Mouse (Mus musculus) limb, embryonic 12.5 days (tissue): ENCODE results near the gene Tbrg1. TPM values are rescaled to one million over a fixed set of nuclear protein-coding genes. Genes with fewer than 3 reads are reported as not detected.
A peak's percentile ranks its signal among the peaks of the same experiment; 100 is the strongest.

Experiments used
- ATAC-seq: fragments of 200-750 bp; cut with Nextera tagmentation; 2 replicates; pipeline ENCODE4 v1.8.0; 2017; ENCODE audit warnings: low read depth, moderate TSS enrichment; ENCODE audit not compliant: insufficient number of reproducible peaks, insufficient read depth, low FRiP score, low TSS enrichment
- H3K27ac ChIP-seq: fragments of 300-500 bp; sonication (generic); 2 replicates; pipeline ENCODE4 v1.5.1; 2016; ENCODE audit warnings: mild to moderate bottlenecking, moderate library complexity
- H3K27me3 ChIP-seq: fragments of 300-500 bp; sonication (generic); 2 replicates; pipeline ENCODE4 v1.6.1; 2016; ENCODE audit warnings: mild to moderate bottlenecking, moderate library complexity
- H3K36me3 ChIP-seq: fragments of 300-500 bp; sonication (generic); 2 replicates; pipeline ENCODE4 v1.6.1; 2016; ENCODE audit warnings: mild to moderate bottlenecking, moderate library complexity
- H3K4me1 ChIP-seq: fragments of 300-500 bp; sonication (generic); replicated peaks from 2 replicates; pipeline ENCODE4 v1.6.1; 2016
- H3K4me2 ChIP-seq: fragments of 300-500 bp; sonication (generic); 2 replicates; pipeline ENCODE4 v1.6.1; 2016; ENCODE audit warnings: mild to moderate bottlenecking, moderate library complexity
- H3K4me3 ChIP-seq: fragments of 300-500 bp; sonication (generic); replicated peaks from 2 replicates; pipeline ENCODE4 v1.5.1; 2016; ENCODE audit warnings: mild to moderate bottlenecking
- H3K9ac ChIP-seq: fragments of 300-500 bp; sonication (generic); replicated peaks from 2 replicates; pipeline ENCODE4 v1.6.1; 2016; ENCODE audit warnings: mild to moderate bottlenecking, moderate library complexity
- H3K9me3 ChIP-seq: fragments of 300-500 bp; sonication (generic); 2 replicates; pipeline ENCODE4 v1.6.1; 2016; ENCODE audit warnings: mild to moderate bottlenecking, moderate library complexity
- WGBS: fragments of 180-500 bp; shearing (Covaris S2); methylation state at CpG from one replicate; pipeline ENCODE4 v1.1.7; 2016; 5-methylcytosine and 5-hydroxymethylcytosine counted together
- polyA plus RNA-seq: library from polyadenylated mRNA; unstranded; fragments of >200 nt; fragmentation: Nextera tagmentation; extraction: Ambion mirVana; gene quantifications from 2 replicates; pipeline ENCODE4 v1.2.1, GENCODE M21; 2016

Tbrg1 gene
- polyA plus RNA-seq: 138 and 145 TPM in 2 replicates

DNA sequence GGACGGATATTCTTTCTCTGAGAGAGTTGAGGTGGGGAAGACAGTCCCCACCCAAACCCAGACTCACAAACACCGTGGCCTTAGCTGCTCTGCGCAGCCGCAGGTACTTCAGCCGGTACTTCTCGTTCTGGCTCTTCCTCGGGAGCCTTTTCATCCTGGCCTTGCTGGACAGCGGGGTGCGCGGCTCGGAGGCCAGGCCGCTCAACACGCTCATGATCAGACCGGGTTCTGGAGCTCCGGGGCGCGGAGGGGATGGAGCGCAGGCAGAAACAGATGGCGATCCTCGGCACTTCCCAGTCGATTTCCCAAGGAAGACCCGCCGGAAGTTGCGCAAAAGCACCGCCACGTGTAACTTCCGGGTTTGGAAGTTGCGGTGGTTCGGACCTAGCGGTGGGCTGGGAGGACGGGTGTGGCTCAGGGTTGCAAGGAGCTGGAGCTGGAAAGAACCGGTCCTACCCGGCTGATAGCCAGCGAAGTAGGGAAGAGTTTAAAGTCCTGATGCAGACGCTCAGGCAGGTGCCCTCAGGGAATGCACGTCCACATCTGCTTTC lies at the start of gene Tbrg1:
TSS of gene Tbrg1 (minus strand) at position 382 of the 551 bp plus-strand sequence.
- Histone ChIP-seq H3K4me2 (peak within 1 kb of the TSS; percentile 68), H3K9me3 (no peaks in the 10 kb centered on the region), H3K27ac (peak within 1 kb of the TSS; percentile 92), H3K4me1 (peaks cover 10% of the 10 kb centered on the region; the same call in 1 of the 2 replicates), H3K36me3 (peaks cover 27% of the 10 kb centered on the region), H3K4me3 (peak within 1 kb of the TSS; percentile 72), H3K27me3 (no peaks in the 10 kb centered on the region), H3K9ac (peak within 1 kb of the TSS; percentile 73)
- ATAC-seq: peak; percentile 91
- WGBS: under 1% methylated on average over 36 of the region's 36 CpGs

- Histone ChIP-seq H3K27ac (no peak overlapping the region), H3K9ac (no peak overlapping the region), H3K36me3 (no peaks in the 10 kb centered on the region), H3K27me3 (no peaks in the 10 kb centered on the region), H3K4me2 (no peak overlapping the region), H3K4me1 (no peaks in the 10 kb centered on the region), H3K4me3 (no peak overlapping the region), H3K9me3 (no peaks in the 10 kb centered on the region)
- no peak for ATAC-seq
- WGBS: 62% methylated on average over 5 of the region's 5 CpGs
Observed at GRCm38 (mm10) chr9:37689970-37690686, 33.0 kb upstream of the Tbrg1 start.

DNA sequence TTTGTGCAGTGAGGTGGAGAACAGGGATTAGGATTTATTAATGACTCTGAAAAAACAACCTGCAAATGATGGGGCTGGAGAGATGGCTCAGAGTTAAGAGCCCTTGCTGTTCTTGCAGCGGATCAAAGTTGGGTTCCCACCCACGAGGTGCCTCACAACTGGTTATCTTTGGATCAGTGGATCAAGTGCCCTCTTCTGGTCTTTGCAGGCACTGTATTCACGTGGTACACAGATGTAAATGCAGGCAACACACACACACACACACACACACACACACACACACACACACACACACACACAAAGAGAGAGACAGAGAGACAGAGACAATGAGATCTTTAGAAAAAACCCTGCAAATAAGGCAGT lies 30.8 kb upstream of the Tbrg1 start:
- 45% methylated on average over 3 of the region's 3 CpGs for WGBS
- Histone ChIP-seq H3K27ac (no peak overlapping the region), H3K27me3 (no peaks in the 10 kb centered on the region), H3K4me3 (no peak overlapping the region), H3K9ac (no peak overlapping the region), H3K4me2 (no peak overlapping the region), H3K9me3 (no peaks in the 10 kb centered on the region), H3K4me1 (no peaks in the 10 kb centered on the region), H3K36me3 (no peaks in the 10 kb centered on the region)
- no peak for ATAC-seq

DNA sequence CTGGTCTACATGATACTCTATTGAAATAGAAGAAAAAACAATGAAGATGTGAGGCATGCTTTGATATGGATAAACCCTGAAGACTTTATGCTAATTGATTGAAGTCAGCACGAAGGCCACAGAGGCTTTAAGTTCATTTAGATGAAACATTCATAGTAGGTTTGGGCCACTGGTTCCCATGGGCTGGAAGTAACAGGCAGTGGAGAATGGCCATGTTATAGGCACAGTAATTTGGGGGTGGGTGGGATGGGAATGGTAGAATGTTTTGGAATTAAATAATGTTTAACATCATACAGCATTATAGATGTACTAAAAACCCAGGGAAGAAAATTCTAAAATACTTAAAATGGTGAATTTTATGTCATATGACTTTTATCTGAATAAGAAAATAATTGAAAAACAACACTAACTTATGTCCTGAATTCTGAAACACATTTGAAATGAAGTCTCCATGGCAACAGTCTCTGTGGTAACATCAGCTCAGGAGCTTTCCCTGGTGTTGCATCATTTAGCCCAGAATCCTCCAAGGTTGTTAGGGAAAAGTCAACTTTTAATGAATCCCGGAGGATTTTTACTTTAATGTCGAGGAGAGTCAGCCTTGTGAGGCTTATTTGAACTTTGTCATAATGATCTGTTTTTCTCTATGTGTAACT lies 30.3 kb upstream of the Tbrg1 start:
- Histone ChIP-seq H3K4me1 (no peaks in the 10 kb centered on the region), H3K9ac (no peak overlapping the region), H3K27me3 (no peaks in the 10 kb centered on the region), H3K9me3 (no peaks in the 10 kb centered on the region), H3K27ac (no peak overlapping the region), H3K36me3 (no peaks in the 10 kb centered on the region), H3K4me3 (no peak overlapping the region), H3K4me2 (no peak overlapping the region)
- ATAC-seq: no peak
- 77% methylated on average over 3 of the region's 3 CpGs for WGBS

- H3K27ac ChIP-seq: no peak overlapping the region
- no peaks in the 10 kb centered on the region for H3K4me1 ChIP-seq
- H3K9ac ChIP-seq: no peak overlapping the region
- no peaks in the 10 kb centered on the region for H3K27me3 ChIP-seq
- no peak overlapping the region for H3K4me3 ChIP-seq
- H3K9me3 ChIP-seq: no peaks in the 10 kb centered on the region
- no peak for ATAC-seq
- no peaks in the 10 kb centered on the region for H3K36me3 ChIP-seq
- H3K4me2 ChIP-seq: no peak overlapping the region
- 96% methylated on average over 1 of the region's 1 CpGs for WGBS
Observed at GRCm38 (mm10) chr9:37681123-37681522, 24.0 kb upstream of the Tbrg1 start.

- ATAC-seq: no peak
- WGBS: 89% methylated on average over 4 of the region's 4 CpGs
Observed at GRCm38 (mm10) chr9:37675287-37675686, 18.2 kb upstream of the Tbrg1 start.

DNA sequence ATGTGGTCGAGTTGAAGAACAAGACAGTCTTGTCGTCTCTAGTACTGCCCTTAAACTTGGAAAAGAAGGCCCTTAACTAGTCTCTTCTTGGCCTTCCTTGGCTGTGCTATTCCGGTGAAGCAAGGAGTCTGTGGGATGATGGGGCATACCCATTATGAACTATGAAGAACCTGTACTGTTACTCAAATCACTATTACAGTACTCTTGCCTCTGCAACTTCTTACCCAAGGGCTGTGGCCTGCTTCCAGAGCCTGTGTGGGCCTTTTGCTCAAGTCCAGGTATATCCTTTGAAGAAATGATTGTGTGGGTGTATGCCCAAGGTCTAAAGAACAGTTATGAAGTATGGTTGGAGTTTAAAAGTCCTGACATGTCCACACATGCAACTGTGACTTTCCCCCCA lies 13.1 kb upstream of the Tbrg1 start:
- Histone ChIP-seq H3K4me1 (no peaks in the 10 kb centered on the region), H3K4me3 (no peak overlapping the region), H3K9me3 (no peaks in the 10 kb centered on the region), H3K27me3 (no peaks in the 10 kb centered on the region), H3K27ac (no peak overlapping the region), H3K4me2 (no peak overlapping the region), H3K9ac (no peak overlapping the region), H3K36me3 (no peaks in the 10 kb centered on the region)
- no peak for ATAC-seq
- 91% methylated on average over 3 of the region's 3 CpGs for WGBS

More at GRCm38 (mm10) chr9:37675287-37675686, 18.2 kb upstream of the Tbrg1 start:
- Histone ChIP-seq H3K36me3 (no peaks in the 10 kb centered on the region), H3K27me3 (no peaks in the 10 kb centered on the region), H3K9ac (no peak overlapping the region), H3K27ac (no peak overlapping the region), H3K4me3 (no peak overlapping the region), H3K9me3 (no peaks in the 10 kb centered on the region), H3K4me2 (no peak overlapping the region), H3K4me1 (no peaks in the 10 kb centered on the region)

- Histone ChIP-seq H3K9me3 (no peaks in the 10 kb centered on the region), H3K4me2 (no peak overlapping the region), H3K4me3 (no peak overlapping the region), H3K9ac (no peak overlapping the region), H3K4me1 (no peaks in the 10 kb centered on the region), H3K27me3 (no peaks in the 10 kb centered on the region), H3K27ac (no peak overlapping the region), H3K36me3 (no peaks in the 10 kb centered on the region)
- no peak for ATAC-seq
- WGBS: 73% methylated on average over 4 of the region's 4 CpGs
Observed at GRCm38 (mm10) chr9:37669678-37670077, 12.6 kb upstream of the Tbrg1 start.

DNA sequence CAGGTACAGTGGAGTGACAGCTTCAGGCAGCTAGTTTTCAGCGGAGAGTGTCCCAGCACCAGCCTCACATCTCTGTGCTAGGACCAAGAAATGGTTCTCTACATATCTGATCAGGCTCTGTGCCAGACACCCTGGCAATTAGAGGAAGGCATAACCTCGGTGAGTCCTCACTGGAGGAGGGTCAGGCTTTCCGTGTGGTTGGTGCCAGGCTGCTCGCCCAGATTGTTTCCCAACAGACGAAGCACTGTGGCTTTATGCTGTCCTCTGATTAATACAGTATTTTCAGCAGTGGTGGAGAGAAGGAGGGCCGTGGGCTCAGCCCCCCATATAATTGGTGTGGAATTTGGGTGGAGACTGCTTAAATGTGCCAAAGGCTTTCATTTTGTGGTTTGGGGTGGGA lies 12.0 kb upstream of the Tbrg1 start, which contains the start of gene Panx3:
TSS of gene Panx3 (minus strand) at position 121 of the 400 bp plus-strand sequence.
- 68% methylated on average over 6 of the region's 6 CpGs for WGBS
- H3K4me2 ChIP-seq: no peak within 1 kb of the TSS
- ATAC-seq: no peak
- H3K4me1 ChIP-seq: no peaks in the 10 kb centered on the region
- no peaks in the 10 kb centered on the region for H3K9me3 ChIP-seq
- H3K36me3 ChIP-seq: no peaks in the 10 kb centered on the region
- H3K9ac ChIP-seq: no peak within 1 kb of the TSS
- H3K27ac ChIP-seq: no peak within 1 kb of the TSS
- no peaks in the 10 kb centered on the region for H3K27me3 ChIP-seq
- H3K4me3 ChIP-seq: no peak within 1 kb of the TSS

DNA sequence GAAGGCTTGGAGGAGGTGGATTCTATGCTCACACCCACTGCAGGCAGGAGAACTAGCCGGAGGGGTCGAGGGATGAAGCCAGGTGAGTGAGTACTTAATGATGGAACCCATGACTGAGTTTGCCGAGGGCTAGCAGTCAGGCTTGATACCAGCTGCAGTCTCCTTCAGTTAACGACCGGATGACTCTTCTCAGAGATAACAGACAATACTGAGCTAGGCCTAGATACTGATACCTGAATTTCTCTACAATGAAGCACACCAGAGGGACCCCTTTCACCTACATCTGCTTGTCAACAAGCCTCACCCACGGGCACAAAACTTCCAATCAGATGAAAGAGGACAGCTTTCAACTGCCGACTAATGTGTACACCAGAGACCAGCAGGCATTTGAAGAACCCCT lies 8.9 kb upstream of the Tbrg1 start:
- H3K27me3 ChIP-seq: no peaks in the 10 kb centered on the region
- H3K9me3 ChIP-seq: no peaks in the 10 kb centered on the region
- H3K27ac ChIP-seq: no peak overlapping the region
- H3K4me3 ChIP-seq: no peak overlapping the region
- no peaks in the 10 kb centered on the region for H3K36me3 ChIP-seq
- no peak overlapping the region for H3K4me2 ChIP-seq
- WGBS: 74% methylated on average over 7 of the region's 7 CpGs
- ATAC-seq: no peak
- no peak overlapping the region for H3K9ac ChIP-seq
- no peaks in the 10 kb centered on the region for H3K4me1 ChIP-seq

DNA sequence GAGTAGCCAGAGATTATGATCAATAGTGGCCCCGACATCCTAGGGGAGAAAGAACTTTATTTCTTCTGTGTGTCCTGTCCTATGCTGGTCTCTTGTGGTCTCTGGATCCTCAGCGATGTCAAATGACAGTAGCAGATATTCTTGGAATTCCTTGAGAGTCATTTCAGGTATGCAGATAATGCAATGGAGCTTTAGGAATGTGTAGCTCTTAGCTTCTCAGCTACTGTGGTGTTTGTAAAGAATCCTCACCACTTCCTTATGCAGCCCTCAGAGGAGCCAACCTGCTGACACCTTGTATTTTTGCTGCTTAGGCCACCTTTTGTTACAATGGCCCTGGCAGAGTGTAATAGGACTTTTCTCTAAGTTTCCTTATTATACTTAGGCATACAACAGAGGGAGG lies 7.5 kb upstream of the Tbrg1 start:
- Histone ChIP-seq H3K27ac (no peak overlapping the region), H3K27me3 (no peaks in the 10 kb centered on the region), H3K9ac (no peak overlapping the region), H3K4me2 (no peak overlapping the region), H3K36me3 (no peaks in the 10 kb centered on the region), H3K4me1 (no peaks in the 10 kb centered on the region), H3K9me3 (no peaks in the 10 kb centered on the region), H3K4me3 (no peak overlapping the region)
- WGBS: 81% methylated on average over 2 of the region's 2 CpGs
- no peak for ATAC-seq
